Mouse (Mus musculus) myocyte (in vitro differentiated cells): ENCODE measurements at regions not wholly inside any gene's neighbourhood (a gene's known extent, or its start where the extent isn't known, plus 50 kb on each side); places are given as distances from the start of the nearest gene placed in this dataset.

Experiments
- CEBPB ChIP-seq: IDR thresholded peaks from 2 replicates; pipeline ENCODE4 v1.6.1; 2011; ENCODE audit warnings: mild to moderate bottlenecking, moderate library complexity; ENCODE audit not compliant: poor library complexity, insufficient read depth, severe bottlenecking
- E2F4 ChIP-seq: IDR thresholded peaks from one replicate; pipeline ENCODE4 v1.6.1; 2011; ENCODE audit warnings: mild to moderate bottlenecking, control low read depth, moderate library complexity; ENCODE audit not compliant: insufficient read depth
- MAX ChIP-seq: IDR thresholded peaks from one replicate; pipeline ENCODE4 v1.6.1; 2011; ENCODE audit warnings: low read depth, mild to moderate bottlenecking, control low read depth
- MYOD1 ChIP-seq, 3 experiments: IDR thresholded peaks; one replicate each; pipeline ENCODE4 v1.6.1; 2011; ENCODE audit warnings: control low read depth in 2 of 3, low read depth in 2 of 3, mild to moderate bottlenecking in 2 of 3, moderate library complexity in 1 of 3; ENCODE audit not compliant: insufficient read length in 2 of 3, control insufficient read depth in 1 of 3
- MYOG ChIP-seq, 3 experiments: IDR thresholded peaks; one replicate each; pipeline ENCODE4 v1.6.1; 2011; ENCODE audit warnings: control low read depth in 2 of 3, low read depth in 2 of 3, mild to moderate bottlenecking in 2 of 3; ENCODE audit not compliant: insufficient read length in 2 of 3, control insufficient read depth in 1 of 3, insufficient read depth in 1 of 3
- POLR2A ChIP-seq: IDR thresholded peaks from one replicate; pipeline ENCODE4 v1.6.1; 2011; ENCODE audit warnings: low read depth, mild to moderate bottlenecking, control low read depth, moderate library complexity; ENCODE audit not compliant: insufficient read length
- USF1 ChIP-seq: IDR thresholded peaks from one replicate; pipeline ENCODE4 v1.6.1; 2011; ENCODE audit warnings: low read depth, mild to moderate bottlenecking, control low read depth, moderate library complexity

GRCm38 (mm10) chr5:45102661-45103060, 303.2 kb upstream of the Ldb2 start:
- TF ChIP-seq MYOG (IDR thresholded peaks at IDR 0.05; ENCODE audit: control insufficient read depth in 1 of 3, insufficient read depth in 1 of 3, insufficient read length in 2 of 3, low read depth in 2 of 3) (no peak), E2F4 (no peak), CEBPB (no peak), POLR2A (no peak), MAX (no peak), USF1 (no peak), MYOD1 (IDR thresholded peaks at IDR 0.05; ENCODE audit: control insufficient read depth in 1 of 3, insufficient read length in 2 of 3, low read depth in 2 of 3) (no peak)
